Mouse (Mus musculus): Measurements from ENCODE around the gene Smarce1.

DNA sequence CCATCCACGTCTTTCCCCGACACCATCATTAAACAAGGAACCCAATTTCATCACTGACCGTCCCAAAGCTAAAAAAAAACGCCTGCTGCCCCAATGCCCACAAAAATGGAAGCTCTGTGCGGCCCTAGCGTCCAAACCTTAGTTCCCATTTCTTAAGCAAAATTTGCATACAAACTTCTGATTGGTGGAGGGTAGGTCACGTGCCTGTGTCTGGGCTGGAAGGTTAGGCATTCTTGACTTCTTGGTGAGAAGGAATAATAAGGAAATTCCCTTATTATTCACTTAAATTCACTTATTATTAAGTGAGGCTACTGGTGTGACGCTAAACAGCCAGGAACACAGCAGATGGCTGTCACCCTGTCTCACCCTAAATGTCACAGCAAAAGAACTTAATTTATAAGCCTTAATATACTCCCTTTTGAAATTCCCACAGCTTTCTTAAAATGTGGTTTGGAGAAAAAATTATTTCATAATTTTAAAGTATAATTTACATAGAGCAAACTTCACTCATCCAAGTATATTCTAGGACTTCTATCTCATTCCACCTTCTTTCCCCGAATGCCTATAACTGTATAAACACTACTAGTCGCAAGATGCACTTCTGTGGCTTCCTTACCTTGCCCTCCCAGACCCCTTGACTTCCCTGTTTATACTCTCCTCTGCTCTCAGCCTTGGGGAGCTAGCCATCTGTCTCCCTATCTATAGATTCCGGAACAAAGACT, 65.6 kb downstream of the Smarce1 start:
- TF ChIP-seq CTCF (IDR thresholded peaks at IDR 0.05; ENCODE audit: low read depth, low read length) (no peak), POLR2A (IDR thresholded peaks at IDR 0.05; ENCODE audit: borderline replicate concordance, low read depth, low read length) (no peak)

Data from bone marrow macrophage, adult 2 months (primary cell).